Mouse (Mus musculus): ENCODE data around the gene Cpsf4.
"Not testable (repeated sequence)": the region's sequence is repeated elsewhere in the genome, so short reads cannot be mapped to it uniquely, and the experiment has no call there.

Cpsf4 gene

DNA sequence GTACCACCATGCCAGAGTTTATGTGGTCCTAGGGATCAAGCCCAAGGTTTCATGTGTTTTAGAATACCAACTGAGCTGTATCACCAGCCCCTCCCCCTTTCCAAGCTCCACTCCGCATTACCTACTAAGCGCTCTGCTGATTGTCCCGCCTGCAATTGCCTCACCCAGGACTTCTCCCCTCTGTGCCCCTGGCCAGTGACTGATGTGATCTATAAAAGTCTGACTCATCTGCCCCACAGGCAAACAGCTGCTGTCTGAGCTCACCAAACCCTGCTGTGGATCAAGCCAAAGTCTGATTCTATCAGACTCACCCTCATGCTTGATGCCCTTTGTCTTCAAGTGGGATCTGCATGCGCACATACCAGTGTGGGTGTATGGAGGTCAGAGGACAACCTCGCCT is 55.8 kb downstream of the Cpsf4 start:
- DNase-seq (ENCODE audit: low read depth, low spot score): peak; percentile 55

DNA sequence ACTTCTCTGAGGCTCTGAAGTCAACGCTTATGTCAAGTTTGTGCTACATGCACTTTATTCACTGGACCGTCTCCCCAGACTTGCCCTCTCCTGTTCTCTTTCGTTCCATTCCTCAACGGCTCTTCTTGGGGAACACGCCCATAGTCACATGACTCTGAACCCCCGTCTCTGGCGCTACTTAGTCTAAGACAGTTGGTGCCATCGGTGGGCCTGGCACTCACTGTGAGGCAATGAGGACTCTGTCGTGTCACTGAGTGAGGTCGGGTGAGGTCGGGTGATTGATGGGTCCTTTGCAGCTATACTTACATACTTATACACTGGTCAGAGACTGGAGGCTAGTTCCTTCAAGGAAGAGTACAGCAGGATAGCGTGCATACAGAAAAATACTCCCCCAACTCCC is 56.4 kb downstream of the Cpsf4 start:
- DNase-seq (ENCODE audit: low read depth, low spot score): no peak

DNA sequence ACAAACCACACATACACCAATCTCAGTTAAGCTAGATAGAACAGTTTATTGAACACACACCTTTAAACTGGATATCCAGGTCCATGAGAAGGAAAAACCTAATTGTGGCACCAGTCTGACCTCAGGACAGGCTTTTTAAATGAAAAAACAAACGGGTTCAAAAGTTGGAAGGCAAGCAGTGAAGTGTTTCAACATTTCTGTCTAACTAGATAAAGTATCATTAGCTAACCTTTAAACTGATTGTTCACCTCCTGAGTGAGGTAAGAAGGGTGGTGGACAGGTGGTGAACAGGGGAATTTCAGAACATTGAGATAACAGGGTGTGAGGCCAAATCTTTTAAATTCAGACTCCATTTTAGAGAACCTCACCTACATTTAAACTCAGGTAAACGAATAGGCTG is 59.4 kb downstream of the Cpsf4 start:
- DNase-seq (ENCODE audit: low read depth, low spot score): no peak

DNA sequence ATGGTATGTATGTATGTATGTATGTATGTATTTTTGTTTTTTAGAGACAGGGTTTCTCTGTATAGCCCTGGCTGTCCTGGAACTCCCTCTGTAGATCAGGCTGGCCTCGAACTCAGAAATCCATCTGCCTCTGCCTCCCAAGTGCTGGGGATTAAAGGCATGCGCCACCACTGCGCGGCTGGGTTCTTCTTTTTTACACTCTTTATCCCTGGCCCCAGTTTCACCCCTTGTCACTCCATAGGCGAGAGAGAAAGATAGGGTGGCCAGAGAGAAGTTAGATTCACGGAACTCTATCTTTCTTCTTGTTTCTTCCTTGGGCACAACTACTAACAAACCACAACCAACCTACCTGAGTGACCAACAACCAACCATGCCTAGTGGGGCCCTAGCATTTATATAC is 62.3 kb downstream of the Cpsf4 start:
- DNase-seq (ENCODE audit: low read depth, low spot score): not testable (repeated sequence)

DNA sequence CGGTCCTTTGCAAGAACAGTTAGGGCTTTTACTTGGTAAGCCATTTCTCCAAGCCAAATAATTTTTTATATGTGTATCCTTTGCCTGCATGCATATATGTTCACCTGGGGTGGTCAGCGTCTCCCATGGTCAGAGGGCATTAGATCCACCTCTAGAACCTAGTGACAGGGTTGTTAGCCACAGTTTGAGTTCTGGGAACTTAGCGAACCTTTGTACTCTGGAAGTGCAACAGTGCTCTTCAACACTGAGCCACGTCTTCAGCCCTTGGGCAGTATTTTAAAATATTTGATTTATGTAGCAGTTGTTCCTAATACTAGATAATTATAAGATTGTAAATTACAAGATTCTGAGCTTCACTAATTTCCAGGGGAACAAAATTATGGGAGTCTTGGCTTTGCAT is 63.6 kb downstream of the Cpsf4 start:
- DNase-seq (ENCODE audit: low read depth, low spot score): no peak

DNA sequence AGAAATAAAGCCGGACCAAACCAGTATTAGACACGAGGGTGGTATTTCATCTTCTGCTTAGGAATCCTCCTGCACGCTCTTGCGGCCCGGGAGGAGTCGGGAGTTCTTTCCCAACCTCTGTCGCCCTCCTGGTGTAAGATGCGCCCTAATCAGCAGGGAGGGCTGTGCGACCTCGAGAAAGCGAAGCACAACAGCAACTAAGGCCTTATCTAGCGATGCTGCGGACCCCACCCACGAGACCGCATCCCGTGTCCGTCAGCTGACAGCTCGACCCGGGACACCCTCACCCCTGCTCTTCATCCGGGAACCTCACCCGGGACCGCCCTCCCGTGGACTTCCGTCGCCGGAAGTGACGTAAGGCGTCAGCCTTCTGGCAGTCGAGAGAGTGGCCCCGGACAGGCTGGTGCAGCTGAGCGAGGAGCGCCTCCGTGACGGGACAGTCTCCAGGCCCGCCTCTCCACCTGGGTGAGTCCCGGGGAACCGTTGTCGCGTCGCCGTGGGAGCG is 64.4 kb downstream of the Cpsf4 start, which contains the start of gene Zfp655:
Gene Zfp655 (plus strand): TSS at position 349 of the 505 bp plus-strand sequence.
- peak; percentile 99 for DNase-seq (ENCODE audit: low read depth, low spot score)
